Mouse (Mus musculus): ENCODE measurements around the gene Tfpi2.

Tfpi2 gene

DNA sequence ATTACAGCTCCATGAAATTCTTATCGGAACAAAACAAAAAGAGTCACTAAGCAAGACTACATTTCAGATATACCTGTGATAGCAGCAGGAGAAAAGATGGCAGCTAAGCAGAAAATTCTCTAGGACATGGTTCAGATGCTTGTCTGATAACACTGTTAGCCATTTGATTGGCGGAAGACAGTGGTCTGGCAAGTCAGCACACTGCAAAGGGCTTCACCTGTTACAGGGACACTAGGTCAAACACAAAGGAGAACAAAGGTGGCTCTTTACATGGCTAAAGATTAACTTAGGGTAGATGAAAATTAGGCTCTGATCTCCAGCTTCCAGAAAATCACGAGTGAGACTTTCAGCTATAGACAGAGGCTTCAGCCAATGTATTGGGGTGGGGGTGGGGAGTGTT lies at the start of gene Tfpi2:
Tfpi2 (minus strand) TSS at position 170 of the 400 bp plus-strand sequence.
- DNase-seq (ENCODE audit: low read depth, low spot score): no peak

DNA sequence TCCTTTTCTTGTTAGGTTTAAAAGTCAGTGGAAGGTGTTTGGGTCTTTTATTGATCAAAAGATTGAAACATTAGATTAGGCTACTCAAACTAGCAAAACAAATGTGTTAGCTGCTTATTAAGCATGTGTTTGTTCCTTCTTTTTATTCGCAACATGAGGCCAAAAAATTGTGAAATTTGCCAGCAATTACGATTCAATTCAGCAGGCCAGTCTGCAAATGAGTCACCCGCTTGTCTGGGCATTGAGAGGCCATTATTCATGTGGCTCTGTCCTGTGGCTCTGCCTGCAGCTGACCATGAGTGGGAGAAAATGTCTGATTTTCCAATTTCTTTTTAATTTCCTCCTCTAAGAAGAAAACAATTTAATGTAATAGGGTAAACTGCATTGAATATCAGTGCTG lies 42.2 kb upstream of the Tfpi2 start:
- DNase-seq (ENCODE audit: low read depth, low spot score): peak; percentile 2

DNA sequence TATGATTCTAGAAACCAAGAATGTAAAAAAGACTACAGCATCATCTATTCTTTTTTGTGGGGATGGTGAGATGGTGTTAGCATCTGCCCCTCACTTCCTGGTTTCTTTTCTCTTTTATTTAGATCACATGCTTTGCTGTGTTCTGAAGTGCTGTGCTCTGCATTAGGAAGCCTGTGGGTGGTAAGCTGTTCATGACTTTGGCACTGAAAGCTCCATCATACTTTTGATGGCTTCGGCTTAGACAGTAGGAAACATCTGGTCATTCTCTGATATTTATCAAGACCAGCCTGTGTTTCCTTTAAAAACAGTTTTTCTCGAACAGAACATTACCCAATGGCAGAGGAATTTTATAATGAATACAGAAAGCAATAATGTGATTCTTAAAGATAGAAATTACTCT lies 37.6 kb upstream of the Tfpi2 start:
- no peak for DNase-seq (ENCODE audit: low read depth, low spot score)

DNA sequence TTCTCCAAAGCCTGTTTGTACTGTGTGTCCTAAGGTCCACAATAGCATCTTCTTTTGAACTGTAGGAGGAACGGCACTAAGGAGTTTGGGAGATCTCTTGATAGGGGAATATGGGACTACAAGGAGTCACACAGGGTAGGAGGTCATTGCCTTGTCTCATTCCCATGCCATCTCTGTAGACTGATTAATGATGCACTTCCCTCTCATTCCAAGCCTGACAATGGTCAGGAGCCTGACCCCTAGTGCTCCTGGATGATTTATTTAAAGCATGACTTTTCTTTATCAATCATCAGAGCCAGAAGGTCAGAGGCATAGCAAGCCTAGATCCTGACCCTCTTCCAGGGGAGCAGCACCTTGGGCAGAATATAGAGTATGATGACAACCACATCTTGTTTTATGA lies 33.9 kb upstream of the Tfpi2 start:
- DNase-seq (ENCODE audit: low read depth, low spot score): no peak

DNA sequence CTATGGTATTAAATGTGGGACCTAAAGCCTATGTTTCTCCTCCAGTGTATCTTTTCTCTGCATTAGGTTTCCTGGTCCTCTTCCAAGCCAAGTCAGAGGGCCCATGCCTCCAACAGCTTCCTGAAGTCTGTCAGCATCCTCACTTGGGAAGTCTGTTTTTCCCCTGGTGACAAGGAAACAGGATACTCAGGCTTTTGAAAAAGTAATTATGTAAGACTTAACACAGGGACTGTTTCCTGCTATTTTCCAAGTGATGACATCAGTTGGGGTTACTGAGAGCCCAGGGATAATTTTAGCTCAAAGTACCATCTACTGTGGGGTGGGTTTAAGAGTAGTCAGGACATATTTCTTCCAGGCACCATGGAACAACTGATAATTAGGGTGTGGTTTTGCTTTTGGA lies 20.8 kb upstream of the Tfpi2 start:
- no peak for DNase-seq (ENCODE audit: low read depth, low spot score)

DNA sequence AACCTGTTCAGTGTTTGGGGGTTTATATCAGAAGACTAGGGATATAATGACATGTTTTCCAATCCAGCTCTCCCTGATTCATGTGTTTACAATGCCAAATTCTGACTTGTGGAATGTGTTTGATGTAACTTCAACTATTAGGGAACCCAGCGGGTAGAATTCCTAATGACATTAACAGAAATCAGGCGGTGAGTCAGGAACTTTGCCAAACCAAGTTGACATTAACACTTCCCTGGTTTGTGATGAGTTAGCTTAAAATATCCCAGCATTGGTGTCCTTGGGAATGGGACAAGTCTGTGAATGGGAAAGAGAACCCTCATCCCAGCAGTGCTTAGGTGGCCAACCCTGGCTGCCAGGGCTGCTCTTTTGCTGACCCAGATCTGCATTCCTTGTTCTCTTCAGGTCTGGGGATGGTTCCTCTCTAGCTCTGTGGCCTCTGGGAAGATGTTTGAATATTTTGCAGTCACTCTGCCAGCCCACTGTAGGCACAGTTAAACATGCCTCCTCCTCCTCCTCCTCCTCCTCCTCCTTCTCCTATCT lies 19.9 kb upstream of the Tfpi2 start:
- no peak for DNase-seq (ENCODE audit: low read depth, low spot score)

DNA sequence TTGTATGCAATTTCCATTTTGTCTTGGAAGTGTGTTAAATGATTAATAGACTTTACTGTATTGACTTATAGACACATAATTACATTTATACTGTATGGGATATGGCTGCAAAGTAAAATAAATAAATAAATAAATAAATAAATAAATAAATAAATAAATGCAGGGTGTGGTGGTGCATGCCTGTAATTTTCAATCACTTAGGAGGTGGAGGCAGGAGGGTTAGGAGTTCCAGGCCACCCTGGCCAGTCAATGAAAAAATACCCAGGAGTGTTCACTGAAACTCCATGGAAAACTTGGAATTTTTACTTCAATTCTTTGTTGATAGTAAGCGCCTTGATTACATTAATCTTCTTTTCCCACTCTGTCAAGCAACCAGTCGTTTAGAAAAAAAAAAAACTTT lies 16.1 kb upstream of the Tfpi2 start:
- DNase-seq (ENCODE audit: low read depth, low spot score): no peak

DNA sequence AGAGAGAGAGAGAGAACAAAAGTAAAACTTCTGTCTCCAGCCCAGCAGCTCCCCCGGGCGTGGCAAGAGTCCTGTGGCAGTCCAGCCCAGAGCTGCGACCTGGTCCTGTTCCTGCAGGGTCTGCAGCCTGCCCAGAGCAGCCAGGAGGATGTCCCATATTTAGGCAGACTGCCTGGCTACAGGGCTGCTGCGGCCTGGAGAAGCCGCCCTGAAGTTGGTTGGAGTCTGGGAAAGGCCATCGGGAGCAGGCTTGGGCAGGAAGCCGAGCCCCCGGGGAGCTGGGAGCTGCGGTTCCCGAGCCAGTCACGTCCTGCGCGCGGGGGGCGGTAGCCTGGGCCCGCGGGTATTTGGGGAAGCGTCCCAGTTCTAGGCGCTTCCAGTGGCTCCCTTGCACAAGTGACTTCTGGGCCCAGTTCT lies 15.2 kb upstream of the Tfpi2 start, which contains the start of gene Gng11:
Gng11 (plus strand) TSS at position 15 of the 417 bp plus-strand sequence.
- no peak for DNase-seq (ENCODE audit: low read depth, low spot score)

DNA sequence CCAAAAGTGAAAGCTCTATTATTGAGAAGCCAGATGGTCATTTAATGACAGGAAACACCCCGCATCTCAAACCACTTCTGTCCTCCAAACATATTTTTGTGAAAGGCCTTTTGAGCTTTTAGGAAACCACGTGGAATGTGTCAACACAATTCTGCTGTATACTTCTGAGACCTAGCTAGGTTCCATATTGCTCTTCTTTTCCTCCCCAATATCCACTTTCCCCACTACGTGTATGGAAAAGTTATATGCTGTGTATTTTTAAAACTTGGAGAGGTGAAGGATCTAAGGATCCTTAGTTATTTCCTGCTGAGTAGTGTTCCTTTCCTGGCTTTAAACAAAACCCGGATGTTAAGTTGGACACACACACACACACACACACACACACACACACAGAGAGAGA lies 14.7 kb upstream of the Tfpi2 start:
- no peak for DNase-seq (ENCODE audit: low read depth, low spot score)

DNA sequence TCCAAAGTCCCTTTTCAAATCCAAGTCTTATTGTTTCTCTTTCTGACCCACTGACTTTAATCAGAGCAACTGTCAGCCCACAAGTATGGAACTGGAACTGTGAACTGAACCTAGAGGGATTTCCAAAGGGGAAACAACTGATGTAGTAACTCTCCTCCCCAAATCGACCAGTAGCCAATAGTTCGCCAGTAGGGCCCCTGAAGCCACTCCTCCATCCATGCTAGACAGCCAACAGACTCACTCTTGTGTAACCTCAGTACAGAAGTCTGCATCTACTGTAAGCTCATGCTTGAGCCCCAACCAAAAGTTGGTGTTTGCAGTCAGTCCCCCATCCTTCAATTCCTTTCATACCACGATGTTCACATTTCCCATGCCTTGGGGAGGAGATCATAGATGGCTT lies 12.0 kb upstream of the Tfpi2 start:
- no peak for DNase-seq (ENCODE audit: low read depth, low spot score)

DNA sequence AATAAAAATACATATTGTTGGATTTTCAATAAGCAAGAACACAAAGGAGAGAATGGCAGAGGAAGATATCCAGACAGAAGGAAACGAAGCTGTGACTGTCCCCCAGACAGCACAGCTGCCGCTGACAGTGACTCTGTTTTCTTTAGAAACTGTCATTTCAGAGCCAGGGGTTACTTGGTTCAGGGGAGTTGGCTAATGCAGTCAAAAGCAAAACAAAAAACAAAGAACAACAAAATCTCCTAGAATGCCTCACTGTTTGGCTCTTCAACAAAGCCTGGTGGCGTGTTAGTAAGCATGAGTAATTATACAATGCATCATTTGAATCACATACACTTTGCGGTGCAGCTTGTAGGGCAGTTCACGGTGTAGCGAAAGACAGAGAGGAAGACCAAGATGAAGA lies 10.6 kb upstream of the Tfpi2 start:
- DNase-seq (ENCODE audit: low read depth, low spot score): peak; percentile 46

DNA sequence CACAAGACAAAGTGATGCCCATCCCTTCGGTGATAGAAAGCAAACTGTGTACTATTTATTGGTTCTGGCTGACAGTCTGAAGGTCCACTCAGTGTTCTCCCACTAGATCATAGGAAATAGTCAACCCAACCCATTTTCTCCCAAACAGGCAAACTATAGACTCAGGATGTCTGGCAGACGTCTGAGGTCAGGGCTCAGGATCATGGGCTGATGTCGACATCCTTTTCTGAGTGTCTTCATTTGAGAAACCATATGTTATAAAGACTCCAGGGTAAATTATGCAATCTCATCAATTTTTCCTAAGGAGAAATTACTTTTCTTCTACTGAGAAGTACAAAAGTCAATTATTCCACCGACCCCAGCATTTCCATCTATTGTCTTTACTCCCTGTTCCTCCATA lies 9.4 kb upstream of the Tfpi2 start:
- no peak for DNase-seq (ENCODE audit: low read depth, low spot score)

DNA sequence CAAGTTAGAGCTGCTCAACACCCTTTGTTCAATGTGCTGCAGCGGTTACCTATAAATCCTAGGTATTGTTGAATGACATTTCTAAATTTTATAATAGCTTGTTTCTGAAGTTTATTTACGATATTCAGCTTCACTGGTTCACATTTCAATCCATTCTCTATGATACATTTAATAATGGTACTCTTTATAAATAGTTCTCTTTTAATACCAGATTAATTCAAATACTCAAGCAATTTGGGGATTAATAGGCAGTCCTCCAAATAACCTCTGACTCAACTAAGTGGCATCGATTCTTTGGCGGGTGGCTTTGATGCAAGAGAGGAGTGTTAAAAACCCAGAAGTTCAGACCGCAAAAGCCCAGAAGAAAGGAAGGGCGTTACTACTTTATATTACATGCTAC lies 4.8 kb upstream of the Tfpi2 start, which contains the start of gene Gngt1:
Gngt1 (plus strand) TSS at position 301 of the 400 bp plus-strand sequence.
- DNase-seq (ENCODE audit: low read depth, low spot score): no peak

DNA sequence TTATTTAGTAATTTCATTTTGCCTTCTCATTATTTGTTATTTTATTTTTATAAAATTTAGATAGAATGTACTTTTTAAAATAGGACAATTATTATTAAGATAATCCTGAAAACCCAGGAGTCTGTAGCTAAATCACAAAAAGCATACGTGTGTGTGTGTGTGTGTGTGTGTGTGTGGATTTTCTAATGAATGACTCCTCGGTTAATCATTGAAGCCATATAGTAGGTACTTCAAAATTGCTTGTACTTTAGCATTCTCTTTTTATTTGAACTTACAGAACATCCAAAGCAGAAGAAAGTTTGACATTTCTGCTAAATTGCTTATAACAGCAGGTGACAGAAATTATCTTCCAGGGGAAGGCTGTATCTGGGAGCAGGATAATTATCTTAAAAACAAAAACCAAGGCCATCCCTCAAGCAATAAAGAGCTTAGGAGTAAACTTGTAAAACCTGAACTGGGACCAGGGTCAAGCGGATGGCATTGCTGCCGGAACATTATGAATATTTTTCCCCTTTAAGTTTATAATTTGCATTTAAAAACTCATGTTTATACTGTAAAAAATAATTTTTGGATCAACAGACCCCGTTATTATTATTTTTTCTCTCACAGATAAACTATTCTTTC lies 5.9 kb downstream of the Tfpi2 start:
- DNase-seq (ENCODE audit: low read depth, low spot score): no peak

DNA sequence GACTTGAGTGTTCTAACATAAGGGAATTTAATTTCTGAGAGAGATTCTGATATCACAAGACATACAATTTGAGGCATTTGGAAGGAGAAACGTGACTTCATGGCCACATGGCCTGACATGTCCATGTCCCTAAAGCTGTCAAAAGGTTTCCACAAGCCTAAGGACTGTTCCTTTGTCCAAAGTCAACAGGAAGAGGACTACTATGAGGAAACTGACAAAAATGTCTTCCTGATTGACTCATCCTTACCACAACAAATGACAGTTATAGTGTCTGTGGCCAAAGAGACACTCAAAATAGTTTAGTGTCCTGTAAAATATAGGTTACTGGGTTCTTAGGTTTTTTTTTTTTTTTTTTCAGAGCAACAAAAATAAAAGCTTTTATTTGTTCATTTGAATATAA lies 15.0 kb downstream of the Tfpi2 start:
- DNase-seq (ENCODE audit: low read depth, low spot score): no peak

DNA sequence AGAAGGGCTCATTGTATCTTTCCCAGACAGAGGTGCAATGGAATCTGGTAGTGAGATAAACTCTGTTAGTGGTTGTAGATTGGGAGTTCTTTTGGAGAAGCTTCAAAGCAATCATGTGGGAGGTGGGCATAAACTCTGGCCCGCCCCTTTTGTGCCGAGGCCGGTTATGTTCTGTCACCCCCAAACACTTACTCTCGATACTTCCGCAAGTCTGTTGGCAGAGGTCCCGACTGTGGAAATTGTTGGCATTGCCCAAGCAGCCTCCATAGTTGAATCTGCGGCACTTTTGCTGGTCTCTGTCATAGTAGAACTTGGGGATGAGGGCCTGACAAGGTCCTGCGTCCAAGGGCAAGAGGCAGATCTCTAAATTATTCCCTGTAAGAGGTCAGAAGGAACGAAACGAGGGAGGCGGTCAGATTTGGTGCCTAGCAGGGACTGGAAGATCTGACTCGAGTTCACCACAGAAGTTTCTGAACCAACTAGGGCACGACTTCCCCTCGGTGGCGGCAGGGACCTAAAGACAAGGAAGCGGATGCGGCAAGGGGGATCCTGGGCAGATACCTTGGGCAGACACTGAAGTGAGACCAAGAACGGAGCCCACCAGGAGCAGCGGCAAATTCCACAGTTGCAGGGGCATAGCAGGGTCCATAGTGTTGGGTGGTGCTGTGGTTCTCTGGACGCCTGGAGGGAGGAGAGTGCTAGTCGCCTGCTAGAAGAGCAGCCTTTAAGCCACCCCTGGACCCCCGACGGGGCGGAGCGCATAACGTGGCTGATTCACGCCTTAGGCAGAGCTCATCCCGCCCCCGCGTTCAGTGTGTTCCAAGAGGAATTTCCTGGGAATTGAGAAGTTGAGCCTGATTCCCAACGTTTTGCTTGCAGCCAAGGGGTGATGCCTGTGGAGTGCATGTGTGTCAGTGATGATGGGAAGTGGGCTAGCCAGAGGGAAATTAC lies 20.8 kb downstream of the Tfpi2 start:
- no peak for DNase-seq (ENCODE audit: low read depth, low spot score)

DNA sequence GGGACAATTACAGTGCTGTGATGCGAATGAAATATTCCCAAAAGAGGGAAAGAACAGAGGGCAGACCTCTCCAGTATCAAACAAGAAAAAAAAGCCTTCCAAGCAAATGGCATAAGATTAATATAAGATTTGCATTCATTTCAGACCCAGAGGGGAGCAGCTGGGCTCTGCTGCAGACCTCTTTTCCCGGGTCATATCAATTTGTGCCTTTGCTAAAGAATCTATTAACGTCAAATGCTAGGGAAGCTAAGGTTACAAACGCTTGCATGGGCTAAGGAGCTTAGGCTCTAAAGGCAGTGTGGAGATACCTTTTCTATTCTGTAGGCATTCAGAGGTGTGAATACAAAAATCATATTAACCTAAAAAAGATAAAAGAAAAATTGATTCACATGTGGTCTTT lies 33.8 kb downstream of the Tfpi2 start:
- no peak for DNase-seq (ENCODE audit: low read depth, low spot score)

DNA sequence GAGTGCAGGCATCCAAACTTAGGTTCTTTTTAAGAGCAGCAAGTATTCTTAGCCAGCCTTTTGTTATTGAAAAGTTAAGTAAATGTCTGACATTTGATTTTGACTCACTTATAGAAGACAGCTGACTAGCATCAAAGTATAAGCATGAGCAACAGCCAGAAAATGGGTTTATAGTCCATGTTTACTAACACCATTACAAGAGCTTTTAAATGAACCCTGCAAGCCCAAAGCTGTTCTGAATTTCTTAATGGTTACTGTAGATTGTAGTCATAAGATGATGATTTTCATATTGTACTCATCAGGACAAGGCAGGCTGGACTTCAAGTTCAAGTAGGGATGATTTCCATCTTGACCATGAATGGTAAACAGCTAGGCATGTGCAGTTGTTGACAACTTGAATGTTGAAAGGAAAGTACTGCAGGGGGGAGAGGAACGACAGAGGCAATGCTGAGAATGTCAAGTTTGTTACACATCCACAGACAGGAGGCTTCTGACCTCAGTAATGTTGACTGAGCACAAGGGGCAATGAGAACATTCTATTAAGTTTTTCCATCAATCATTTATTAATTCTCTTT lies 52.5 kb downstream of the Tfpi2 start:
- no peak for DNase-seq (ENCODE audit: low read depth, low spot score)

DNA sequence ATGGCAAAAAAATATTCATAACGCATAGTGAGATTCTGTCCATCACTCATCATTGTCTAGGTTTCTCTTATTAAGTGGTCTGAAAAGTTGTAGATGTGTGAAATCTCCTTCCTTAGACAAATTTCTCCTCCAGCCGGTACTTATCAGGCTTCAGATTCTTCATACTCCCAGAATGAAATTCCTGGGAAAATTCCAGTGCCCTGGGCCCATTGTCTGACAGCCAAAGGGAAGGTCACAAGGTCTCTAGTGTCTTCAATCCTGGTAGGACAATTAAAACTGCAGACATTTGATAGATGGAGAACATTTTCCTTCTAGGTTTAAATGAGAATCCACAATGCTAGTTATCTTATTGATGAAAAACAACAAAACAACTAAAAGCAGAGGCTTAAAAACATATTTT lies 53.1 kb downstream of the Tfpi2 start:
- DNase-seq (ENCODE audit: low read depth, low spot score): no peak

DNA sequence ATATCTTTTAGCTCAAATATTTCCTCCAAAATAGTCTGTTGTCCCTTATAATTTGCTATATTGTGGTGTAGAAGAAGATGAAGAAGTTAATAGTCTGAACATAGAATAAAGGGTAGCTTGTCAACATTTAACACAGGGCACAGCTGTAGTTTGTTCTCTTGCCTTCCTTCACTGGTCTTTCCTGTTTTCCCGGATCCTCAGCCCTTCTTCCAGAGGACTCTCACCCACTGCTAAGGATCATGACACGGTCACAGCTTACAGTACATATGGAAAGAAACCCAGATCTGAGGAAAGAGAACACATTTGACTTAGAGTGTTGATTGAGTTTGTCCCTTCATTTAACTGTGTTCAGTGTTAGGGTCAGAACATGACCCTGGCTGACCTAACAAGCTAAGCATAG lies 53.7 kb downstream of the Tfpi2 start:
- DNase-seq (ENCODE audit: low read depth, low spot score): no peak

DNA sequence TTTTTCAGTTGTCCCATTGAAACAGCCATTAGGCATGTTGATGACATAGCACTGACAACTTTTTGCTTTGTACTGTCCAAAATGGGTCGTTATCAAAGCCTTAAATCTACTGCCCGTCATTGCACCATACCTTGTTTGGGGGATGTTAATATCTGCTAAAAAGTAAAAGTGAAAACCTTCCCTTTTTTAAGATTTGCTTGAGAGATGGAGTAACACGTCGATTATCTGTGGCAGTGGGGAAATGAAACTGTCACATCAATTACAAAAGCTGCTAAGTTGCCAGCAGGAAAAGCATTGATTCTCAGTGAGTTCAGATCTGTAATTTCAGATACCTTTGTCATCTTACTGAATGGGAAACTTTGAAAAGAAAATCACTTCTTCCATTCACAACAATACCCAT lies 62.6 kb downstream of the Tfpi2 start:
- DNase-seq (ENCODE audit: low read depth, low spot score): no peak

DNA sequence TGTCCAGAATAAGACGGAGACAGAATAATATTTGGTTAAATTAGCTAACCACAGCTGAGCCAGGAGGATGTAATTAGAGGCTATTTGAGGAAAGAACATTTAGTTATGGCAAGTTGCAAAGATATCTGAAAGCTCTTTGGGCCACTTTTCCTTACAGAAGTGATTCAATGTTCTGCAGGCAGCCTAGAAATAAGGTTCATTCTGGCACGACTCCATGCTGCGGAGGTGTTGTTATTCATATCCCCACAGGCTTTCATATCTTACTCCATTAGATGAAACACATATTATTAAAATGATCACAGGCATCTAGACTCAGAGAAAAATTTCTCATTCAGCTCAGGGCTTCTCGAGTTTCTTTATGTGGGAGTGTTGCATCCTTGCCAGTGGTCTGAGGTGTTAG lies 65.8 kb downstream of the Tfpi2 start:
- peak; percentile 62 for DNase-seq (ENCODE audit: low read depth, low spot score)

Data from telencephalon, adult 2 months (tissue).